Mouse (Mus musculus) gastrocnemius, postnatal 14 days (tissue): ENCODE data around the gene C87436. TPM values are rescaled to one million over a fixed set of nuclear protein-coding genes. Genes with fewer than 3 reads are reported as not detected.

Experiments
- DNase-seq: peaks from one replicate; pipeline ENCODE4 v3.0.0; 2021; ENCODE audit warnings: mixed read lengths
- intact Hi-C: fragments of 180-260 bp; cut with DNase I; formaldehyde crosslinking; loops from one replicate; pipeline ENCODE4 v1.15.1; 2025; ENCODE audit warnings: low total_unique reads
- long read RNA-seq, 2 experiments: library from polyadenylated mRNA; stranded (forward); transcript quantifications; one replicate each; pipeline ENCODE4 v2.0.0; 2021
- total RNA-seq, 2 experiments: library from RNA; stranded (reverse); gene quantifications; 2 replicates each; pipeline ENCODE4 v1.2.3; 2021

Gene C87436
- 1 to 10 TPM; 6.4 to 7.8 TPM for total RNA-seq
- long read RNA-seq, experiment 1, partial matches to known transcripts, result 3 of 8 reads
- long read RNA-seq, experiment 1, other reads (novel, unspliced or antisense), result 5 of 8 reads
- long read RNA-seq, experiment 2, partial matches to known transcripts, result 0 of 9 reads
- long read RNA-seq, experiment 2, other reads (novel, unspliced or antisense), result 8 of 9 reads

DNA sequence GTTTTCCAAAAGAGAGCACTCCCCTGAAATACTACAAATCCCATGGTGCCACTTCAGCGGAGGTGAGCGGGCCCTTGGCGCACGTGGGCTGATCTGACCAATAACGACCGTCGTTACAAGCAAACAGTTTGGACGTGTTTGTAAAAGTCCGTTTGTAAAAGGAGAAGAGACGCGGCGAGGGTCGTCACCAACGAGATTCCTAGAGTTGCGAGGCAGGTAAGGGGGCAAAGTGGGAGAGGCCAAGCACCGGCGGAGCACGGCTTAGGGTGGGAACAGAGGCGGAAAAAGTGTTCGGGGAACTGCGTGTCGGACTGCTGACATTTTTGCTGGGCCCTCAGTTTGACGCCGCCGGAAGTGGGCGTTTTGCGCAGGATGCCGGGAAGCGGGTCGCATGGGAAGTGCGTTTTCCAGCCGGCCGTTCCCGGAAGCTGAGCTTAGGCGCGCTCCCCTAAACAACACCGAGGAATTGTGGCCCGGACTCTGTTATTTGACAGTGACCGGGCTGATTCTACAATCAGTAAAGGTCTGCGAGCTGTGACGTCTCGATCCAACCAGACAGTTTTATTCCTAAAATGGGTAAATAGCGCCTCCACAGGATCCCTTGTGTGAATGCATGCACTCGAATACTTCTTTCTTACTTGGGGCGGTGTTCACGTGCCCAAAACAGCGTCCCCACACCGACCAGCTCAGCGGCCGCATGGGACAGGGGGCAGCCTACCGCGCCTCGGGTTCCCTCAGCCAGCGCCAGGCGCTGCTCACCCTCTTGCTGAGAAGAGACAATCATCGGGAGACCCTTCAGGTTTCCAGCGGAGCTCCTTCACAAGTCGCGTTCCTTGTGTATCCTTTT lies at the start of gene C87436:
C87436 (plus strand) TSS at position 103 of the 847 bp plus-strand sequence.
- peak; percentile 92 for DNase-seq
- intact Hi-C loops, result no loop called here

- no peak for DNase-seq
- intact Hi-C loops, result no loop called here
These were observed 49.7 kb upstream of the C87436 start for GRCm38 (mm10) chr6:86388461-86388860.

DNA sequence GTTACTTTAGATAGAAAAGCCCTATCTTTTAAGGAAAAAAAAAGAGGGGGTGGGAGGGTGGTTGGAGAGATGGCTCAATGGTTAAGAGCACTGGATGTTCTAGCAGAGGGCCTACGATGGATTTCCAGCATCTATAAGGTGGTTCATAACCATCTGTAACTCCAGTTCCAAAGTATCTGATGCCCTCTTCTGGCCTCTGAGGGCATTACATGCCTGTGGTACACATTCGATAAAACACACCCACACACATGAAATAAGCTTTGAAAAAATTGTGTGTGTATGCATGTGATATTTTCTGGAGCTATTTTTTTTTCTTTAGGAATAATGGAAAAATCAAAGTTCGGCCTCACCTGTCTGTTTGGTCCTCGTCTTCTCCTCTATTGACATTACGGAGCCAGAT lies 46.8 kb upstream of the C87436 start:
- intact Hi-C loops, result no loop called here
- no peak for DNase-seq

- no peak for DNase-seq
- intact Hi-C loops, result no loop called here
These were observed 45.0 kb upstream of the C87436 start for GRCm38 (mm10) chr6:86393187-86393586.

DNA sequence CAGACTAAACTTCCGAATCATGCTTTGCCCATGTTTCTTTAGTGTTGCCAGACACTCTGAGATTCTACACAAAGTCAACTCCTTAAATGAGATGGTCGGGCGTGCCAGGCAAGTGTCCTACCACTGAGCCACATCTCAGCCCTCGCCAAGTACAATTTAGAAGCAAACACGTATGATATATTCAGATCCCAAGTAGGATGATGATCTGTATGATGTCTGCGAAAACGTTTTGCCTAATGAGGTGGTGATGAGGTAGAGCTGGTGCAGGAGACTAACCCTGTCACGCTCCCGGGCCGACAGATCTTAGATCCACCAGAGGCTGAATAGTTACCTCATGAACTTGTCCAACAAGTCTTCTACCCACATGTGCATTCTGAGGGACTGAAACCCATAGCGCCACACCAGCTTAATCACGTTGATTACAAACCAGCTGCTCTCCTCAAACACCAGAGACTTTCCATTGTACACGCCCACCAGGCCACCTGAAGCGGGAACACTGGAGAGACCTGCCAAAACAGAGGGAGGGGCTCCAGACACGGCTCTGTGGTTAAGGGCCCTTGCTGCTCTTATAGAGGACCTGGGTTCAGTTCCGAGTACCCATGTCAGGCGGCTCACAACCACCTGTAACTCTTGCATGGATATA lies 44.0 kb upstream of the C87436 start:
- no peak for DNase-seq
- intact Hi-C loops, result no loop called here

- intact Hi-C loops, result no loop called here
- no peak for DNase-seq
These were observed 43.2 kb upstream of the C87436 start for GRCm38 (mm10) chr6:86395021-86395420.

DNA sequence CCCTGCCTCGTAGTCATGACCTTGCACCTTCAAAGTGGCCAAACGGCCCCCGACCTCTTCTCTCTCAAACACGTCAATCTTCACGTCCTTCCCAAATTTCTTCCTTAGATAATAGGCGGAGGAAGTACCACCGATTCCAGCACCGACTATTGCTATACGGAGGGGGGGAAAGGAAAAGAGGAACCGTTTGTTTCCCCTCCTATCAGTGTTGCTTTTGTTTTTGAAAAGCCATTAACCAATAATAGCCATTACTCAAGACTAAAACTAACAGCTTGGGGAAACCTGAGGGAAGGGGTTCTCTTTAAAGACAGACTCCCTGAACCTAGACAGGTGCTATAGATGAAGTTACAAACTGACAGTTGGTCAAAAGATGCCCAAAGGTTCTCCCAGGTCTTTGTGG lies 42.2 kb upstream of the C87436 start:
- DNase-seq, result no peak
- intact Hi-C loops, result no loop called here

DNA sequence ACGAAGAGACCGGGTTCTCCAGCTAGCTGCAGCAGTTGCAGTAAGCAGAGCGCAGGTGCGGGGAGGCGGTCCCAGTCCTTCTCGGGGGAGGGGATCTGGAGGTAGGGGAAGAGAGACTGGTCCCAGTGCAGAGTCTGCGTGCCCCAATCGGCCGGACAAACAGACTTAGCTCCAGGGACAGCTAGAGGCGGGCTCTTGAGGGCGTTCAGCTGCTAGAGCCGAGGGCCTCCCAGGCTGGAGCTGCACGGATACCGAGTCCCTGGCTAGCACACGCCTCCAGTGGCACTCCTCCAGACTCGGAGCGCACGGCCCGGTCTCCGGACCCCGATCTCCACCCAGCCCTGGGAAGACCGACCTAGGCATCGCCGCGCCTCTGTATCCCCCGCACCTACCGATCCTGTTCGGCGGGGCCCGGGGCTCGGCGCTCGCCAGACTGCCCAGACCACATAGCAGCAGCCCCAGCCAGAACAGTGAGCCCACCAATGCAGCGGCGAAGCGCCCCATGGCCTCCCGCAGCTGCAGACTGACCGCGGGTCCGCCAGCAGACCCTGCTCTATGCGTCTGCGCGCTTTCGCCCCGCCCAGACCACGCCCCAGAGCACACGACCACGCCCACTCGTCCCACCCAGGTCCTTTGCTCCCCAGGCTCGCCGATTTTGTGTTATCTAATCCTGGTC lies 41.5 kb upstream of the C87436 start, which contains the start of gene Pcyox1:
Pcyox1 (minus strand) TSS at position 574 of the 676 bp plus-strand sequence.
- intact Hi-C loops, result no loop called here
- peak; percentile 87 for DNase-seq

GRCm38 (mm10) chr6:86397257-86397980 lies 40.8 kb upstream of the C87436 start:
- no peak for DNase-seq
- intact Hi-C loops, result no loop called here

- intact Hi-C loops, result no loop called here
- no peak for DNase-seq
These were observed 39.2 kb upstream of the C87436 start for GRCm38 (mm10) chr6:86398986-86399385.

- DNase-seq, result no peak
- intact Hi-C loops, result no loop called here
These were observed 38.2 kb upstream of the C87436 start for GRCm38 (mm10) chr6:86399995-86400394.

DNA sequence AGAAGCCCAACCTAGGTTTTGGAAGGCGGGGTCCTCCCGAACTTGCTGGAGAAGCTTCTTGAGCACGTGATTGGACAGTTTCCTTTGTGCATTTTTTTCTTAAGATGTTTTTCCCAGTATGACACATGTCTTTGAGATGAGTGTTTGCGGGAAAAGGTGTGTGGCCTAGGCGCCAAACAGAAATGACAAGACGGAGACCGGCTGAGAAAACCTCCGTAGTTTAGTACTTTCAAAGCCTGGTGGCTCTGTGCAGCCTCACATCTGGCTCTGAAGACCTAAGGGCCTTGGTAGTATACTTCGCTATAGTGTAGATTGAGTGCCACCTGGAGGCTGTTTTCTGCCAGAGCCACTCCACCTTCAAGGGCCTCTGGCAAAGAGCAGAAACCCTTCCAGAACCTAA lies 37.2 kb upstream of the C87436 start:
- intact Hi-C loops, result no loop called here
- DNase-seq, result peak; percentile 56

GRCm38 (mm10) chr6:86402681-86403607 lies 35.2 kb upstream of the C87436 start:
- intact Hi-C loops, result no loop called here
- DNase-seq, result no peak

GRCm38 (mm10) chr6:86403728-86404099 lies 34.5 kb upstream of the C87436 start:
- intact Hi-C loops, result no loop called here

DNA sequence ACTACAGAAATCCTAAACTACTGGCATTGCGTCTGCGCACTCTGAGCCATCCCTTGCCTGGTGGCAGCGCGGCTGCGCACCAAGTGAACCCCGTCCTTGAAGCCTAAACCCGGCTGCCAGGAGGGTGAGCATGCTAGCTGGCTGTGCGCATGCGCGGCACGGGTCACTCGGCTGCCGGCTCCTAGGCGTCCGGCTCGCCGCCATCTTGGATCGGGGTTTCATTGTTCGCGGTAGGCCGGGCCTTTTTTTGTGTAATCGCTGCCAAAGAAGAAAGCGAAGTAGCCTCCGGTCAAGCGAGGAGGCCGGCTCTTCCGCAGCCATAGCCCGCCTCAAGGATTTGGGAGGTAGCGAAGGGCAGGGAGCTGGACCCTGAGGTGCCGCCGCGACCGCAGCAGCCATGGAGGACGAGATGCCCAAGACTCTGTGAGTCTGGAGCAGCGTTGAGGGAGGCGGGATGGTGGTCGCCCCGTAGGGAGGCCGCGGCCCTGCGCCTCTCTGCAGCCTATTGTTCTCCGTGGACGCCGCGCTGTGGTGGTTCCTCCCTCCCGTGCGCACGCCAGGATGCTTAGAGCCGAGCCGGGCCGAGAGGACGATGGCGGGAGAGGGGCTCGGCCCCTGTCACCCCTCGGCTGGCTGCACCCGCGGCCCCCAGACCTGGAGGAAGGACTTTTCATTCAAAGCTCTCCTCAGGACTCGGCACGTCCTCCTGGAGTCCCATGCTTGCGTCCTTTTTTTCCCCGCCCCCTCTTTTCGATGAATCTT lies 33.9 kb upstream of the C87436 start, which contains the start of gene Tia1:
Tia1 (plus strand) TSS at position 120 of the 762 bp plus-strand sequence.
- DNase-seq, result peak; percentile 99
- intact Hi-C loops, result no loop called here

More at GRCm38 (mm10) chr6:86403728-86404099, 34.5 kb upstream of the C87436 start:
- peak; percentile 72 for DNase-seq

DNA sequence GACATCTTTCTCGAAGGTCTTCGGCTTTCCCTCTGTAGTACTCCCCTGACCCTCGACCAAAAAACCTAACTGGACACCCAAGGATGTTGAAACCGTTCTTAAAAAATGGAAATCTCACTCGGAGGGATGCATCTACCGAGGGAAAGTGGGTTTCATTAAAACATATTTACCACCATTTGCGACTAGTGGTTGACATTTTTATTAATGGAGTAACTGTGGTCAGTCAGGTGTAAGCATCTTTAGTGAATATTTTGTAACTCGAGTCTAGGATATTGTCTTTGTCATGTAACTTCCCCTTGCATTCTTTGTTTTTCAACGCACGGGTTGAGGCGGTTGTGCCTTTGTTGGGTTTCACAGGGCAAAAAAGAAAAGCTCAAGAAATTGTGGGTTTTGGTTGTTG lies 33.2 kb upstream of the C87436 start:
- no peak for DNase-seq
- intact Hi-C loops, result no loop called here

DNA sequence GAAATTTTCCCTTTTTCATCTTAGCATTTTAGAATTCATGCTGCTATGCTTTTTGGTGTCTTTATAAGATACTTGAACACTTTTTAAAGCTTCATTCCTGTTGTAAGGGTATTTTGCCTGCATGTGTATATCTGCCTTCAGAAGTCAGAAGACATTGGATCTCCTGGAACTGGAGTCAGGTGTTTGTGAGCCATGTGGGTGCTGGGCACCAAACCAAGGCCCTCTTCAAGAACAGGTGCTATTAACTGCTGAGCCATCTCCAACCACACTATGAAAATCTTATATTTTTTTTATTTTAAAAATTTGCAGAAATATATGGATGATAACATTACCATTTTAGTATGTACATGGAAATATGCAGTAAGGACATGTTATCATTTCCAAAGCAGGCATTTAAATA lies 31.9 kb upstream of the C87436 start:
- intact Hi-C loops, result no loop called here

GRCm38 (mm10) chr6:86418711-86419110 lies 19.5 kb upstream of the C87436 start:
- intact Hi-C loops, result no loop called here
- no peak for DNase-seq

More for the DNA sequence above, 31.9 kb upstream of the C87436 start:
- DNase-seq, result peak; percentile 23
